Mouse (Mus musculus): ENCODE measurements around the gene Stk32b.

Stk32b gene

GRCm38 (mm10) chr5:37512479-37512878 is 204.5 kb downstream of the Stk32b start:
- no peak for DNase-seq (ENCODE audit: low spot score)

GRCm38 (mm10) chr5:37506880-37507519 is 210.0 kb downstream of the Stk32b start:
- DNase-seq (ENCODE audit: low spot score): no peak

- DNase-seq (ENCODE audit: low spot score): no peak
Observed at GRCm38 (mm10) chr5:37494984-37495476, 221.9 kb downstream of the Stk32b start.

- DNase-seq (ENCODE audit: low spot score): no peak
Observed at GRCm38 (mm10) chr5:37472025-37472608, 244.9 kb downstream of the Stk32b start.

GRCm38 (mm10) chr5:37471584-37471983 is 245.4 kb downstream of the Stk32b start:
- no peak for DNase-seq (ENCODE audit: low spot score)

- DNase-seq (ENCODE audit: low spot score): no peak
Observed at GRCm38 (mm10) chr5:37469031-37469430, 247.9 kb downstream of the Stk32b start.

- no peak for DNase-seq (ENCODE audit: low spot score)
Observed at GRCm38 (mm10) chr5:37467646-37468045, 249.3 kb downstream of the Stk32b start.

GRCm38 (mm10) chr5:37465461-37465860 is 251.5 kb downstream of the Stk32b start:
- DNase-seq (ENCODE audit: low spot score): no peak

- no peak for DNase-seq (ENCODE audit: low spot score)
Observed at GRCm38 (mm10) chr5:37458236-37458635, 258.7 kb downstream of the Stk32b start.

GRCm38 (mm10) chr5:37457831-37458230 is 259.1 kb downstream of the Stk32b start:
- DNase-seq (ENCODE audit: low spot score): no peak

GRCm38 (mm10) chr5:37457191-37457590 is 259.8 kb downstream of the Stk32b start:
- DNase-seq (ENCODE audit: low spot score): no peak

GRCm38 (mm10) chr5:37456590-37456989 is 260.4 kb downstream of the Stk32b start:
- DNase-seq (ENCODE audit: low spot score): no peak

GRCm38 (mm10) chr5:37447546-37447945 is 269.4 kb downstream of the Stk32b start:
- no peak for DNase-seq (ENCODE audit: low spot score)

- no peak for DNase-seq (ENCODE audit: low spot score)
Observed at GRCm38 (mm10) chr5:37442767-37443166, 274.2 kb downstream of the Stk32b start.

GRCm38 (mm10) chr5:37435417-37435816 is 281.6 kb downstream of the Stk32b start:
- no peak for DNase-seq (ENCODE audit: low spot score)

- no peak for DNase-seq (ENCODE audit: low spot score)
Observed at GRCm38 (mm10) chr5:37427210-37427609, 289.8 kb downstream of the Stk32b start.

- DNase-seq (ENCODE audit: low spot score): no peak
Observed at GRCm38 (mm10) chr5:37419028-37419427, 297.9 kb downstream of the Stk32b start.
